Mouse (Mus musculus): ENCODE results near the gene Ptn. TPM values are rescaled to one million over a fixed set of nuclear protein-coding genes. Genes with fewer than 3 reads are reported as not detected.

Ptn gene
- total and polyA plus RNA-seq, 3 experiments: not detected

- Histone ChIP-seq H3K9ac (ENCODE audit: insufficient read depth, low read depth) (no peak overlapping the region), H3K36me3 (replicated peaks in 1 of 2; ENCODE audit: control insufficient read depth in 1 of 2, insufficient read depth in 1 of 2, low read length in 1 of 2) (no peaks in the 10 kb centered on the region), H3K9me3 (replicated peaks; ENCODE audit: low read length) (no peaks in the 10 kb centered on the region), H3K27ac (ENCODE audit: insufficient read depth, low read depth) (no peak overlapping the region), H3K4me2 (ENCODE audit: insufficient read depth, low read depth, poor library complexity, severe bottlenecking) (no peak overlapping the region), H3K79me2 (replicated peaks; ENCODE audit: control insufficient read depth, extremely low read depth, insufficient read depth, poor library complexity, severe bottlenecking) (no peaks in the 10 kb centered on the region), H3K27me3 (replicated peaks) (no peaks in the 10 kb centered on the region), H3K4me3 (replicated peaks in 1 of 3; ENCODE audit: low read depth in 2 of 3, low read length in 2 of 3, poor library complexity in 1 of 3) (no peak overlapping the region), H3K4me1 (ENCODE audit: control insufficient read depth in 1 of 2, insufficient read depth in 2 of 2) (no peaks in the 10 kb centered on the region)
- DNase-seq (ENCODE audit: extremely low read depth): no peak
- in situ Hi-C loops (cut with MboI; ENCODE audit: low pct_ligation_motif_present, low pct_unique_long_range_greater_than_20kb, low sequenced_read_pairs) (no loop called here), dilution Hi-C loops (cut with MboI; ENCODE audit: extremely low pct_ligation_motif_present, extremely low pct_unique_long_range_greater_than_20kb, low sequenced_read_pairs) (no loop called here)
- TF ChIP-seq ZKSCAN1 (IDR thresholded peaks at IDR 0.05; ENCODE audit: borderline replicate concordance, low read depth, low read length): no peak
- TF ChIP-seq POLR2AphosphoS2 (IDR thresholded peaks at IDR 0.05; ENCODE audit: low read depth, low read length): no peak
- TF ChIP-seq SIN3A (IDR thresholded peaks at IDR 0.05; ENCODE audit: low read length): no peak
- TF ChIP-seq RAD21 (IDR thresholded peaks at IDR 0.05; ENCODE audit: low read depth, low read length): no peak
- no peak for TF ChIP-seq CHD2 (IDR thresholded peaks at IDR 0.05; ENCODE audit: low read length)
- no peak for TF ChIP-seq EP300 (IDR thresholded peaks at IDR 0.05; ENCODE audit: low read length)
- TF ChIP-seq ZNF384 (IDR thresholded peaks at IDR 0.05; ENCODE audit: low read depth, low read length): no peak
- no peak for TF ChIP-seq MYC (IDR thresholded peaks at IDR 0.05; ENCODE audit: low read depth, low read length)
Observed at GRCm38 (mm10) chr6:36800309-36800946, 9.6 kb downstream of the Ptn start.

DNA sequence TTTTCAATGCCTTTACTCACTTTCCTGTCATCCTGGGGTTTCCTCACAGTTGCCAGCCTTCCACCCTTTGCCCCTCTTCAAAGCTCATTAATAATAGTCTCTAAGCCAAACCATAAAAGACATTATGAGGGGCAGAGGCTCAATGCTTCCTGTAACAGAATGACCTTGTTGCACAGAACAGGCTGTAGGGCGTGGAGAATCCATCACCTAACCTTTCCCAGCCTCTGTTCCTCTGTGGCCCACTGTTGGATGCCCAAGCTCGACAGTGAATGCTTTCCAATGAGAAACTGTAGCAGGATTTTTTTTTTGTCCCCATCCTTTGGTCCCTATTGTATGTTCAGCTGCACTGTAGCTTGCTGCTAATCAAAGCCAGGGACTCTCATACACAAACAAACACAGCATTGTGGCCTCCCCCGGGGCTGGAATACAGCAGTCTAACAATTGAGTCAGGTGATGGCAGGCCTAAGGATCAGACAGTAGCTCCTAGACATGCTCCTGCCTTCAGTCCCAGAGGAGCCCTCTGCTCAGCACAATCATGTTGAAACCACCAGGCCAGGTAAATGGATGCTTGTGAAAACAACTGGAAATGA is 12.9 kb downstream of the Ptn start:
- dilution Hi-C loops (cut with MboI; ENCODE audit: extremely low pct_ligation_motif_present, extremely low pct_unique_long_range_greater_than_20kb, low sequenced_read_pairs): no loop called here
- TF ChIP-seq ZMIZ1 (IDR thresholded peaks at IDR 0.05; ENCODE audit: low read depth, low read length): no peak
- TF ChIP-seq MAZ (IDR thresholded peaks at IDR 0.05; ENCODE audit: low read depth, low read length): no peak
- TF ChIP-seq TCF12 (IDR thresholded peaks at IDR 0.05; ENCODE audit: low read depth, low read length): no peak
- no peak for TF ChIP-seq JUND (conservative IDR thresholded peaks at IDR 0.05; ENCODE audit: low read depth, low read length)
- no peak for TF ChIP-seq USF2 (conservative IDR thresholded peaks at IDR 0.05; ENCODE audit: low read depth, low read length)
- TF ChIP-seq MEF2A (IDR thresholded peaks at IDR 0.05; ENCODE audit: borderline replicate concordance, low read depth, low read length): no peak
- no peak for TF ChIP-seq JUN (IDR thresholded peaks at IDR 0.05; ENCODE audit: insufficient read depth, low read depth, low read length)
- TF ChIP-seq USF1 (IDR thresholded peaks at IDR 0.05; ENCODE audit: low read depth, low read length): no peak
- TF ChIP-seq IRF4 (IDR thresholded peaks at IDR 0.05; ENCODE audit: low read depth, low read length): no peak
- DNase-seq (ENCODE audit: extremely low read depth): no peak

More for the DNA sequence above, 12.9 kb downstream of the Ptn start:
- Histone ChIP-seq H3K4me2 (ENCODE audit: insufficient read depth, low read depth, poor library complexity, severe bottlenecking) (no peak overlapping the region), H3K79me2 (replicated peaks; ENCODE audit: control insufficient read depth, extremely low read depth, insufficient read depth, poor library complexity, severe bottlenecking) (no peaks in the 10 kb centered on the region), H3K9ac (ENCODE audit: insufficient read depth, low read depth) (no peak overlapping the region), H3K9me3 (replicated peaks; ENCODE audit: low read length) (no peaks in the 10 kb centered on the region), H3K4me1 (ENCODE audit: control insufficient read depth in 1 of 2, insufficient read depth in 2 of 2) (no peaks in the 10 kb centered on the region), H3K27ac (ENCODE audit: insufficient read depth, low read depth) (no peak overlapping the region), H3K27me3 (replicated peaks) (no peaks in the 10 kb centered on the region), H3K36me3 (replicated peaks in 1 of 2; ENCODE audit: control insufficient read depth in 1 of 2, insufficient read depth in 1 of 2, low read length in 1 of 2) (no peaks in the 10 kb centered on the region), H3K4me3 (replicated peaks in 1 of 3; ENCODE audit: low read depth in 2 of 3, low read length in 2 of 3, poor library complexity in 1 of 3) (no peak overlapping the region)
- in situ Hi-C loops (cut with MboI; ENCODE audit: low pct_ligation_motif_present, low pct_unique_long_range_greater_than_20kb, low sequenced_read_pairs): no loop called here
